Mouse (Mus musculus) bone marrow macrophage, adult 2 months (primary cell): ENCODE results near the gene Cxcr5.

Experiments
- CTCF ChIP-seq: IDR thresholded peaks from 2 replicates; pipeline ENCODE4 v1.5.1; 2012; ENCODE audit warnings: low read depth, mild to moderate bottlenecking, low read length, moderate library complexity
- POLR2A ChIP-seq: IDR thresholded peaks from 2 replicates; pipeline ENCODE4 v1.6.1; 2012; ENCODE audit warnings: mild to moderate bottlenecking, low read depth, low read length, borderline replicate concordance

GRCm38 (mm10) chr9:44504893-44505823, 56.5 kb downstream of the Cxcr5 start:
- TF ChIP-seq CTCF: no peak
- no peak for TF ChIP-seq POLR2A
